Mouse (Mus musculus): ENCODE data around the gene Gtf2a2. TPM values are rescaled to one million over a fixed set of nuclear protein-coding genes. Genes with fewer than 3 reads are reported as not detected.

The Gtf2a2 gene
- polyA plus RNA-seq, 1 experiment from 2014 or later: 184 TPM

DNA sequence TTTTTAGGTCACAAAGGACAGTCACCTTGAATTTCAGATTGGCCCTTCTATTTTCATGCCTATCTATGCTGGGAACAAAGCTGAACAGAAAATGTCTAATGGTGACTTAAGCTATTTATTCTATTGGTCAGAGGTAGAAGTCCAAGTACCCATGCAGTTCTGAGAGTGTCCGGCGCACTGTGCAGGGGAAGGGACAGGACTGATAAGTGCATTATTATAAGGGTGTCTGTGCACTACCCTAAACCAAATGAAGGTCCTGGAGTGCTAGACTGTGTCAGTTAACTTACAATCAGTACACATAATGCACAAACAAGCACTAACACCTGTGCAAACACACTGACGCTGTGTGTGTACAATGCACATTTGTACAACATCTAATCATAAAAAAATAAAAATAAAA, 55.1 kb downstream of the Gtf2a2 start:
- no peak overlapping the region for H3K9ac ChIP-seq (ENCODE audit: low read depth, low read length)
- 93% methylated on average over 3 of the region's 3 CpGs for WGBS
- no peak overlapping the region for H3K27ac ChIP-seq (ENCODE audit: low read length)
- no peaks in the 10 kb centered on the region for H3K27me3 ChIP-seq (ENCODE audit: control insufficient read depth, insufficient read depth, low read depth, low read length)
- H3K36me3 ChIP-seq (ENCODE audit: control insufficient read depth, insufficient read depth, low read length): no peaks in the 10 kb centered on the region
- H3K4me3 ChIP-seq (ENCODE audit: low read depth, low read length): no peak overlapping the region
- no peaks in the 10 kb centered on the region for H3K9me3 ChIP-seq (replicated peaks; ENCODE audit: control insufficient read depth, low read length, poor library complexity, severe bottlenecking)
- no peaks in the 10 kb centered on the region for H3K4me1 ChIP-seq (ENCODE audit: control insufficient read depth, insufficient read depth, low read length)
- no peak overlapping the region for H3K4me2 ChIP-seq (ENCODE audit: low read length)
- no peak for ATAC-seq

DNA sequence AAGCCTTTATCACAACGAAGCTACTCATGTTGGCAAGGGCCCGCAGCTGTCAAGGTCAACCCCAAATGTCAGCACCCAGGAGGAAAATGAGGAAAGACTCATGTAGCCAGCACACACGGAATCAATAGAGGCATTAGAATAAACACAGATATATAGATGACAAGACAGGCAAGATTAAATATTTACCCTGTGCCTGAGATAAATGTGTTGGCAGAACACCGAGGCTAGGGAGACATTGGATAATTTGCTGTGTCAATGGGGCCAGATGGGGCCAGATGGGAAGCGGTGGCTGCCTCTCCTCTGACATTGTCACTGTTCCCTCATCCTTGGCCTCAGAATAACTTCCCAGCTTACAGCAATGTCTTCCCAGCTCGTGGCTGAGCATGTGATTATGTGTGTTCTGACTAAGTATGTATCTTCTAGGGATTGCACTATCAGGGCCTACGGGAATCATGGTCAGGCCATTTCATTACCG, 57.6 kb downstream of the Gtf2a2 start:
- H3K36me3 ChIP-seq (ENCODE audit: control insufficient read depth, insufficient read depth, low read length): no peaks in the 10 kb centered on the region
- no peak overlapping the region for H3K27ac ChIP-seq (ENCODE audit: low read length)
- ATAC-seq: no peak
- H3K4me3 ChIP-seq (ENCODE audit: low read depth, low read length): no peak overlapping the region
- H3K9me3 ChIP-seq (replicated peaks; ENCODE audit: control insufficient read depth, low read length, poor library complexity, severe bottlenecking): no peaks in the 10 kb centered on the region
- no peaks in the 10 kb centered on the region for H3K4me1 ChIP-seq (ENCODE audit: control insufficient read depth, insufficient read depth, low read length)
- 66% methylated on average over 8 of the region's 8 CpGs for WGBS
- no peaks in the 10 kb centered on the region for H3K27me3 ChIP-seq (ENCODE audit: control insufficient read depth, insufficient read depth, low read depth, low read length)
- no peak overlapping the region for H3K4me2 ChIP-seq (ENCODE audit: low read length)
- no peak overlapping the region for H3K9ac ChIP-seq (ENCODE audit: low read depth, low read length)

DNA sequence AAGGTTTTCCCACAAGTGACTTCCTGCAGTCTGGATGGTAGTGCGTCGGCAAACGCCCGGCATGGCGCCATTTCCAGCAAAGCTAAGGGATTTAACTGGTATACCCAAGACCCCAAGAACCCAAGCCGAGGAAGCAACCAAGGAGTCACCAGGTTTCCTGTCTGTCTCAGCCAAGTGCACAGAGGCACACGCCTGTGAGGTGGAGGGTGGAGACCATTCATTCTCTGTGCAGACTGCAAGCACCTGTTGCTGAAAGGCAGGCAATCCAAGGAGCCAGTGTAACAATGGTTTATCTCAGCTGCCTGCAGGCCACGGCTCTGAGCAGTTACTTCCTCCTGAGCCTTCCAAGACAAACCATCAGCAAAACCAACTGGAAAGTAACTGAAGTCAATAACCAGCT, 60.0 kb downstream of the Gtf2a2 start:
- H3K4me1 ChIP-seq (ENCODE audit: control insufficient read depth, insufficient read depth, low read length): no peaks in the 10 kb centered on the region
- H3K9me3 ChIP-seq (replicated peaks; ENCODE audit: control insufficient read depth, low read length, poor library complexity, severe bottlenecking): no peaks in the 10 kb centered on the region
- no peaks in the 10 kb centered on the region for H3K27me3 ChIP-seq (ENCODE audit: control insufficient read depth, insufficient read depth, low read depth, low read length)
- H3K4me2 ChIP-seq (ENCODE audit: low read length): no peak overlapping the region
- ATAC-seq: no peak
- no peak overlapping the region for H3K27ac ChIP-seq (ENCODE audit: low read length)
- H3K9ac ChIP-seq (ENCODE audit: low read depth, low read length): no peak overlapping the region
- no peaks in the 10 kb centered on the region for H3K36me3 ChIP-seq (ENCODE audit: control insufficient read depth, insufficient read depth, low read length)
- 86% methylated on average over 8 of the region's 8 CpGs for WGBS
- no peak overlapping the region for H3K4me3 ChIP-seq (ENCODE audit: low read depth, low read length)

Other genes starting within 250 kb of the Gtf2a2 start
- 74.0 and 80.4 TPM in 2 replicates for gene Bnip2, start 23.1 kb upstream of the Gtf2a2 start, polyA plus RNA-seq (2015; fragmentation: Nextera tagmentation; extraction: Ambion mirVana)
- gene Gcnt3, start 25.5 kb downstream of the Gtf2a2 start, polyA plus RNA-seq (2015; fragmentation: Nextera tagmentation; extraction: Ambion mirVana): not detected in 2 replicates
- 9.6 and 10.8 TPM in 2 replicates for gene Fam81a, start 130.0 kb downstream of the Gtf2a2 start, polyA plus RNA-seq (2015; fragmentation: Nextera tagmentation; extraction: Ambion mirVana)
- gene Myo1e, start 194.8 kb downstream of the Gtf2a2 start, polyA plus RNA-seq (2015; fragmentation: Nextera tagmentation; extraction: Ambion mirVana): 6.1 and 6.5 TPM in 2 replicates